Mouse (Mus musculus): ENCODE results near the gene Rab25.

DNA sequence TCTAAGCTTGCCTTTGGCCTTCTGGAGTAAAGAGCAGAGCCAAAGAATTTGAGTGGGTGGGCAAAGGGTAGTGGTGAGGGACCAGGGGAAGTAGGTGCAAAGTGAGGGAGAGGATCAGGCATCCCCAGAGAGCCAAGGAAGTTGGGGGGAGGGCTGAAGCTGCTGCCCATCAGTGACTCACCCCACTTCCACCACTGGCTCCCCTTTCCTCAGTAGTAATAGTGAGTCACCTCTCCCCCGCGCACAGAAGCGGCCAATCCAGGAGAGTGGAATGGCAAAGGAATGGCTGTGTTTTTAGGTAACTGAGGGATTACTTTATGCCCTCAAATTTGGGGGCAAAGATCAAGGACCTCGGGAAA is 44.6 kb downstream of the Rab25 start:
- TF ChIP-seq CTCF (IDR thresholded peaks at IDR 0.05; ENCODE audit: extremely low read depth, insufficient read length, insufficient replicate concordance, low read depth, low read length) (no peak), POLR2A (IDR thresholded peaks at IDR 0.05; ENCODE audit: low read depth, low read length) (no peak)
